Mouse (Mus musculus) CH12.LX (cell line): ENCODE measurements around the gene Csrp1.

Experiments
- CTCF ChIP-seq, 2 experiments: IDR thresholded peaks in 1 of 2; conservative IDR thresholded peaks in 1 of 2; 2 replicates each; pipeline ENCODE4 v1.5.1; 2011 to 2012; ENCODE audit warnings: low read depth in 2 of 2, low read length in 2 of 2, improper control_type of control experiment in 1 of 2, inconsistent platforms in 1 of 2, mild to moderate bottlenecking in 1 of 2, moderate library complexity in 1 of 2
- E2F4 ChIP-seq: IDR thresholded peaks from 2 replicates; pipeline ENCODE4 v1.6.1; 2011; ENCODE audit warnings: low read depth, low read length, improper control_type of control experiment; ENCODE audit not compliant: insufficient replicate concordance
- ELF1 ChIP-seq: IDR thresholded peaks from 2 replicates; pipeline ENCODE4 v1.6.1; 2014; ENCODE audit warnings: low read depth, mild to moderate bottlenecking, inconsistent platforms, low read length, improper control_type of control experiment
- MAFK ChIP-seq: IDR thresholded peaks from 2 replicates; pipeline ENCODE4 v1.6.1; 2011; ENCODE audit warnings: low read length, improper control_type of control experiment; ENCODE audit not compliant: insufficient replicate concordance
- MXI1 ChIP-seq: IDR thresholded peaks from 2 replicates; pipeline ENCODE4 v1.6.1; 2011; ENCODE audit warnings: mild to moderate bottlenecking, low read depth, low read length, improper control_type of control experiment
- SIN3A ChIP-seq: IDR thresholded peaks from 2 replicates; pipeline ENCODE4 v1.6.1; 2012; ENCODE audit warnings: low read length, improper control_type of control experiment, inconsistent platforms

DNA sequence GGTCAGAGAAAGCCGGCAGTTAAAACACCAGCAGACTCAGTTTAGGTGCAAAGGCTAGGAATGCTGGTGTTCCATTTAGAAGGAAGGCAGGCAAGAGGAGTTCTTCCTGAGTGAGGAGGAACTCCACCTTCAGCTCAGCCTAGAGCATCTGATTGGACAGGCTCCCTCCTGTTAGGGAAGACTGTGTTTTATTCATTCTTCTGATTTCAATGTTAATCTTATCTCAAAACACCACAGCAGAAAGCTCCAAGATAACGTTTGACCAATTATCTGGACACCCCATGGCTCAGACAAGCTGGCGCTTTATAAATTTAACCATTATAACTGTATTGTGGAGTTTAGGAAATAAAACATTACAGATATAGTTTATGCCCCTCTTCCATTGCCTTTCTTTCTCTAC lies 18.5 kb upstream of the Csrp1 start:
- TF ChIP-seq MAFK (no peak), CTCF (conservative IDR thresholded peaks at IDR 0.05 in 1 of 2, IDR thresholded peaks at IDR 0.05 in 1 of 2; ENCODE audit: low read depth in 2 of 2, low read length in 2 of 2) (no peak), MXI1 (no peak), SIN3A (no peak), ELF1 (no peak), E2F4 (no peak)
